Mouse (Mus musculus) left cerebral cortex, adult 9 months (tissue): Measurements from ENCODE around the gene Med12.

Experiments
- DNase-seq, 2 experiments: peaks; one replicate each; pipeline ENCODE4 v3.0.0; 2022; ENCODE audit warnings: low spot score in 2 of 2

The Med12 gene

GRCm38 (mm10) chrX:101273875-101274738 is at the start of gene Med12:
TSS of gene Med12 (plus strand) at chrX:101274030.
- peak; percentile 45 to 76 for DNase-seq

GRCm38 (mm10) chrX:101245011-101245410 is 28.8 kb upstream of the Med12 start:
- DNase-seq = no peak

- DNase-seq = peak; percentile 52 to 82
These were observed 19.7 kb upstream of the Med12 start, which contains the start of gene Foxo4 for GRCm38 (mm10) chrX:101253952-101254729. TSS of gene Foxo4 (plus strand) at chrX:101254528.

GRCm38 (mm10) chrX:101254740-101255139 is 19.1 kb upstream of the Med12 start:
- no peak for DNase-seq

GRCm38 (mm10) chrX:101256603-101257002 is 17.2 kb upstream of the Med12 start:
- no peak for DNase-seq

- DNase-seq = no peak
These were observed 13.1 kb upstream of the Med12 start for GRCm38 (mm10) chrX:101260441-101261325.

GRCm38 (mm10) chrX:101263892-101264291 is 9.9 kb upstream of the Med12 start, which contains the start of gene Gm614:
TSS of gene Gm614 (minus strand) at chrX:101263992.
- no peak for DNase-seq

- DNase-seq = no peak
These were observed 7.2 kb upstream of the Med12 start for GRCm38 (mm10) chrX:101266631-101267030.

- no peak for DNase-seq
These were observed 5.6 kb upstream of the Med12 start, which contains the start of gene Il2rg for GRCm38 (mm10) chrX:101268025-101268754. TSS of gene Il2rg (minus strand) at chrX:101268255.

- DNase-seq = no peak
These were observed 5.1 kb upstream of the Med12 start, which contains the start of gene Gm20489 for GRCm38 (mm10) chrX:101268755-101269124. TSS of gene Gm20489 (minus strand) at chrX:101269023.

GRCm38 (mm10) chrX:101273410-101273809 is 420 bp upstream of the Med12 start:
- DNase-seq = no peak

GRCm38 (mm10) chrX:101282813-101283212 is 9.0 kb downstream of the Med12 start:
- DNase-seq = no peak

- DNase-seq = peak in 1 of 2 experiments; percentile 67
These were observed 11.7 kb downstream of the Med12 start for GRCm38 (mm10) chrX:101285534-101285933.

GRCm38 (mm10) chrX:101285953-101286670 is 12.3 kb downstream of the Med12 start:
- no peak for DNase-seq

GRCm38 (mm10) chrX:101287543-101287942 is 13.7 kb downstream of the Med12 start:
- no peak for DNase-seq

- no peak for DNase-seq
These were observed 14.6 kb downstream of the Med12 start for GRCm38 (mm10) chrX:101288432-101288831.

- no peak for DNase-seq
These were observed 15.2 kb downstream of the Med12 start for GRCm38 (mm10) chrX:101289037-101289436.

GRCm38 (mm10) chrX:101290111-101290510 is 16.3 kb downstream of the Med12 start:
- DNase-seq = no peak

- no peak for DNase-seq
These were observed 25.2 kb downstream of the Med12 start, which contains the start of gene Nlgn3 for GRCm38 (mm10) chrX:101299055-101299454. TSS of gene Nlgn3 (plus strand) at chrX:101299168.
